Mouse (Mus musculus) spleen, adult 18-20 months (tissue): ENCODE data around the gene Naa40.
A peak's percentile ranks its signal among the peaks of the same experiment; 100 is the strongest.

Experiments used
- DNase-seq, 2 experiments: peaks; one replicate each; pipeline ENCODE4 v3.0.0; 2022; ENCODE audit warnings: mixed read lengths in 2 of 2

Gene Naa40

GRCm38 (mm10) chr19:7240782-7241690 lies at the start of gene Naa40:
Naa40 (minus strand) TSS chr19:7241183.
- peak; percentile 91 to 94 for DNase-seq

- DNase-seq = no peak
These were observed 48.8 kb upstream of the Naa40 start for GRCm38 (mm10) chr19:7289767-7290166.

GRCm38 (mm10) chr19:7288288-7288687 lies 47.3 kb upstream of the Naa40 start:
- DNase-seq = no peak

GRCm38 (mm10) chr19:7286563-7287315 lies 45.8 kb upstream of the Naa40 start:
- no peak for DNase-seq

GRCm38 (mm10) chr19:7280557-7281330 lies 39.8 kb upstream of the Naa40 start:
- no peak for DNase-seq

GRCm38 (mm10) chr19:7279114-7279513 lies 38.1 kb upstream of the Naa40 start:
- peak in 1 of 2 experiments; percentile 39 for DNase-seq

GRCm38 (mm10) chr19:7278200-7278906 lies 37.4 kb upstream of the Naa40 start:
- DNase-seq = no peak

GRCm38 (mm10) chr19:7276796-7277195 lies 35.8 kb upstream of the Naa40 start:
- DNase-seq = no peak

GRCm38 (mm10) chr19:7276053-7276659 lies 35.2 kb upstream of the Naa40 start:
- no peak for DNase-seq

GRCm38 (mm10) chr19:7275131-7275789 lies 34.3 kb upstream of the Naa40 start:
- no peak for DNase-seq

- DNase-seq = no peak
These were observed 33.5 kb upstream of the Naa40 start for GRCm38 (mm10) chr19:7274326-7274990.

- no peak for DNase-seq
These were observed 32.5 kb upstream of the Naa40 start for GRCm38 (mm10) chr19:7273486-7273885.

- no peak for DNase-seq
These were observed 28.5 kb upstream of the Naa40 start for GRCm38 (mm10) chr19:7269290-7270044.

- DNase-seq = peak; percentile 53 to 78
These were observed 27.7 kb upstream of the Naa40 start for GRCm38 (mm10) chr19:7268722-7269090.

GRCm38 (mm10) chr19:7267781-7268721 lies 27.1 kb upstream of the Naa40 start:
- DNase-seq = peak; percentile 73 to 79

GRCm38 (mm10) chr19:7267091-7267741 lies 26.2 kb upstream of the Naa40 start, which contains the start of gene Rcor2:
Rcor2 (plus strand) TSS chr19:7267325.
- peak in 1 of 2 experiments; percentile 27 for DNase-seq

GRCm38 (mm10) chr19:7266421-7266831 lies 25.4 kb upstream of the Naa40 start:
- no peak for DNase-seq
